Mouse (Mus musculus) neural tube, embryonic 14.5 days (tissue): ENCODE data around the gene Ckm. TPM values are rescaled to one million over a fixed set of nuclear protein-coding genes. Genes with fewer than 3 reads are reported as not detected.

Source experiments
- ATAC-seq: fragments of 200-750 bp; cut with Nextera tagmentation; 2 replicates; pipeline ENCODE4 v1.8.0; 2017; ENCODE audit warnings: low read depth, mild to moderate bottlenecking, moderate TSS enrichment, moderate library complexity
- H3K27ac ChIP-seq: fragments of 300-500 bp; sonication (generic); 2 replicates; pipeline ENCODE4 v1.5.1; 2014; ENCODE audit warnings: low read depth, mild to moderate bottlenecking, control low read depth, low read length, moderate library complexity, mixed read lengths
- H3K27me3 ChIP-seq: fragments of 300-500 bp; sonication (generic); 2 replicates; pipeline ENCODE4 v1.6.1; 2014; ENCODE audit warnings: low read length; ENCODE audit not compliant: control insufficient read depth, insufficient read depth
- H3K36me3 ChIP-seq: fragments of 300-500 bp; sonication (generic); 2 replicates; pipeline ENCODE4 v1.6.1; 2014; ENCODE audit warnings: low read length, mixed read lengths; ENCODE audit not compliant: control insufficient read depth, insufficient read depth
- H3K4me1 ChIP-seq: fragments of 300-500 bp; sonication (generic); 2 replicates; pipeline ENCODE4 v1.6.1; 2014; ENCODE audit warnings: low read length; ENCODE audit not compliant: control insufficient read depth, insufficient read depth
- H3K4me2 ChIP-seq: fragments of 300-500 bp; sonication (generic); 2 replicates; pipeline ENCODE4 v1.6.1; 2014; ENCODE audit warnings: mild to moderate bottlenecking, low read depth, low read length, control low read depth
- H3K4me3 ChIP-seq: fragments of 300-500 bp; sonication (generic); 2 replicates; pipeline ENCODE4 v1.5.1; 2014; ENCODE audit warnings: low read depth, low read length, control low read depth, mixed read lengths
- H3K9ac ChIP-seq: fragments of 300-500 bp; sonication (generic); replicated peaks from 2 replicates; pipeline ENCODE4 v1.6.1; 2014; ENCODE audit warnings: low read depth, mild to moderate bottlenecking, control low read depth, low read length, mixed read lengths
- H3K9me3 ChIP-seq: fragments of 300-500 bp; sonication (generic); 2 replicates; pipeline ENCODE4 v1.6.1; 2016; ENCODE audit warnings: low read length; ENCODE audit not compliant: control insufficient read depth
- WGBS: fragments of 180-500 bp; shearing (Covaris S2); extraction: QIAGEN DNeasy Blood & Tissue Kit; methylation state at CpG from one replicate; pipeline ENCODE4 v1.1.7; 2014; 5-methylcytosine and 5-hydroxymethylcytosine counted together
- polyA plus RNA-seq: library from polyadenylated mRNA; unstranded; fragments of >200 nt; fragmentation: Nextera tagmentation; extraction: Ambion mirVana; gene quantifications from 2 replicates; pipeline ENCODE4 v1.2.1, GENCODE M21; 2014

The Ckm gene
- polyA plus RNA-seq, 1 experiment from 2014 or later: 2.0 TPM

GRCm38 (mm10) chr7:19420821-19421636 is 16.5 kb downstream of the Ckm start:
- Histone ChIP-seq H3K4me1 (no peaks in the 10 kb centered on the region), H3K36me3 (peaks cover 12% of the 10 kb centered on the region), H3K4me3 (peak overlapping the region; percentile 34), H3K27ac (no peak overlapping the region), H3K27me3 (peaks cover 16% of the 10 kb centered on the region), H3K4me2 (peak overlapping the region; percentile 71), H3K9me3 (no peaks in the 10 kb centered on the region), H3K9ac (peak overlapping the region; percentile 42)
- peak; percentile 98 for ATAC-seq
- 13% methylated on average over 43 of the region's 43 CpGs for WGBS

GRCm38 (mm10) chr7:19423083-19423482 is 18.5 kb downstream of the Ckm start:
- Histone ChIP-seq H3K36me3 (peaks cover 26% of the 10 kb centered on the region), H3K9ac (no peak overlapping the region), H3K4me1 (no peaks in the 10 kb centered on the region), H3K9me3 (no peaks in the 10 kb centered on the region), H3K4me2 (no peak overlapping the region), H3K4me3 (no peak overlapping the region), H3K27ac (no peak overlapping the region), H3K27me3 (peaks cover 16% of the 10 kb centered on the region)
- no peak for ATAC-seq
- WGBS: 90% methylated on average over 3 of the region's 3 CpGs

GRCm38 (mm10) chr7:19424051-19424450 is 19.5 kb downstream of the Ckm start:
- no peak for ATAC-seq
- H3K27ac ChIP-seq: no peak overlapping the region
- H3K9ac ChIP-seq: no peak overlapping the region
- no peaks in the 10 kb centered on the region for H3K4me1 ChIP-seq
- no peaks in the 10 kb centered on the region for H3K9me3 ChIP-seq
- WGBS: 76% methylated on average over 4 of the region's 4 CpGs
- no peak overlapping the region for H3K4me3 ChIP-seq
- H3K27me3 ChIP-seq: peaks cover 15% of the 10 kb centered on the region
- peaks cover 32% of the 10 kb centered on the region for H3K36me3 ChIP-seq
- H3K4me2 ChIP-seq: no peak overlapping the region

- no peaks in the 10 kb centered on the region for H3K27me3 ChIP-seq
- H3K27ac ChIP-seq: no peak overlapping the region
- H3K4me1 ChIP-seq: no peaks in the 10 kb centered on the region
- H3K4me3 ChIP-seq: no peak overlapping the region
- ATAC-seq: no peak
- H3K4me2 ChIP-seq: no peak overlapping the region
- no peaks in the 10 kb centered on the region for H3K9me3 ChIP-seq
- H3K36me3 ChIP-seq: peaks cover 47% of the 10 kb centered on the region
- WGBS: 74% methylated on average over 6 of the region's 6 CpGs
- H3K9ac ChIP-seq: no peak overlapping the region
Measured at GRCm38 (mm10) chr7:19426349-19426748, 21.8 kb downstream of the Ckm start.

GRCm38 (mm10) chr7:19426888-19427287 is 22.3 kb downstream of the Ckm start:
- WGBS: 90% methylated on average over 6 of the region's 6 CpGs
- Histone ChIP-seq H3K4me1 (no peaks in the 10 kb centered on the region), H3K9ac (no peak overlapping the region), H3K4me3 (no peak overlapping the region), H3K36me3 (peaks cover 52% of the 10 kb centered on the region), H3K27ac (no peak overlapping the region), H3K4me2 (no peak overlapping the region), H3K9me3 (no peaks in the 10 kb centered on the region), H3K27me3 (no peaks in the 10 kb centered on the region)
- no peak for ATAC-seq

GRCm38 (mm10) chr7:19427999-19428650 is 23.5 kb downstream of the Ckm start:
- Histone ChIP-seq H3K27ac (no peak overlapping the region), H3K27me3 (no peaks in the 10 kb centered on the region), H3K36me3 (peaks cover 64% of the 10 kb centered on the region), H3K9me3 (no peaks in the 10 kb centered on the region), H3K9ac (no peak overlapping the region), H3K4me3 (no peak overlapping the region), H3K4me1 (no peaks in the 10 kb centered on the region), H3K4me2 (no peak overlapping the region)
- WGBS: 61% methylated on average over 15 of the region's 15 CpGs
- ATAC-seq: no peak

- H3K27me3 ChIP-seq: no peaks in the 10 kb centered on the region
- no peak overlapping the region for H3K4me3 ChIP-seq
- no peaks in the 10 kb centered on the region for H3K9me3 ChIP-seq
- no peak for ATAC-seq
- H3K27ac ChIP-seq: no peak overlapping the region
- H3K9ac ChIP-seq: no peak overlapping the region
- WGBS: 77% methylated on average over 8 of the region's 8 CpGs
- H3K36me3 ChIP-seq: peaks cover 78% of the 10 kb centered on the region
- H3K4me2 ChIP-seq: no peak overlapping the region
- H3K4me1 ChIP-seq: no peaks in the 10 kb centered on the region
Measured at GRCm38 (mm10) chr7:19429726-19430125, 25.1 kb downstream of the Ckm start.

GRCm38 (mm10) chr7:19430402-19430801 is 25.8 kb downstream of the Ckm start:
- no peak for ATAC-seq
- Histone ChIP-seq H3K9me3 (no peaks in the 10 kb centered on the region), H3K4me2 (no peak overlapping the region), H3K27ac (no peak overlapping the region), H3K4me1 (no peaks in the 10 kb centered on the region), H3K27me3 (no peaks in the 10 kb centered on the region), H3K9ac (no peak overlapping the region), H3K36me3 (peaks cover 75% of the 10 kb centered on the region), H3K4me3 (no peak overlapping the region)
- WGBS: 94% methylated on average over 6 of the region's 6 CpGs

GRCm38 (mm10) chr7:19432475-19432874 is 27.9 kb downstream of the Ckm start:
- no peaks in the 10 kb centered on the region for H3K4me1 ChIP-seq
- H3K4me3 ChIP-seq: no peak overlapping the region
- H3K9me3 ChIP-seq: no peaks in the 10 kb centered on the region
- 100% methylated on average over 2 of the region's 2 CpGs for WGBS
- peaks cover 69% of the 10 kb centered on the region for H3K36me3 ChIP-seq
- no peak overlapping the region for H3K27ac ChIP-seq
- no peak for ATAC-seq
- no peak overlapping the region for H3K4me2 ChIP-seq
- no peak overlapping the region for H3K9ac ChIP-seq
- H3K27me3 ChIP-seq: no peaks in the 10 kb centered on the region
